ENCODE assay signal across 30 mouse cellular contexts in genomic region chr13:54094963-54095362, GRCm38 (mm10). TPM values are rescaled to one million over a fixed set of nuclear protein-coding genes. Genes with fewer than 3 reads are reported as not detected.
A peak's percentile ranks its signal among the peaks of the same experiment; 100 is the strongest.
DNase-seq lines count a peak whose midpoint lies in the region; ATAC-seq and TF ChIP-seq lines count a peak whose summit lies in the region.
"Had no signal": no experiment of that assay in that cellular context is flagged by ENCODE, and none has a peak within 500 bp of the region (broad histone marks: within the 10 kb centered on the region; RNA-seq: fewer than 3 reads in every experiment).

No protein-coding gene starts in this region.

- POLR2A ChIA-PET in Patski (lab: Charles Lee): no interaction called here

- dilution Hi-C loops in CH12.LX (cut with MboI; ENCODE audit: extremely low pct_ligation_motif_present, extremely low pct_unique_long_range_greater_than_20kb, low sequenced_read_pairs): no loop called here

- in situ Hi-C loops in CH12.LX (cut with MboI; ENCODE audit: low pct_ligation_motif_present, low pct_unique_long_range_greater_than_20kb, low sequenced_read_pairs): no loop called here
- in situ Hi-C loops in Patski (cut with MboI; ENCODE audit: low pct_unique_long_range_greater_than_20kb): no loop called here

- H3K4me3 ChIP-seq in hindbrain, embryonic 15.5 days: no peak overlapping the region
- no peak overlapping the region for H3K4me3 ChIP-seq in hindbrain, embryonic 12.5 days
- peak overlapping the region; percentile 68 for H3K4me3 ChIP-seq in megakaryocyte, embryonic 14.5 days (replicated peaks)
- no peak overlapping the region for H3K4me3 ChIP-seq in CH12.LX (replicated peaks in 1 of 3; ENCODE audit: low read depth in 2 of 3, low read length in 2 of 3, poor library complexity in 1 of 3)
- H3K4me3 ChIP-seq: forebrain, embryonic 13.5 days; gastrocnemius, adult 2 months; heart, adult 2 months; heart, embryonic 13.5 days; kidney, embryonic 15.5 days; liver, embryonic 12.5 days; stomach, embryonic 15.5 days had no signal

- H3K27me3 ChIP-seq in hindbrain, embryonic 15.5 days: no peaks in the 10 kb centered on the region
- H3K27me3 ChIP-seq in hindbrain, embryonic 12.5 days: no peaks in the 10 kb centered on the region
- no peaks in the 10 kb centered on the region for H3K27me3 ChIP-seq in megakaryocyte, embryonic 14.5 days (replicated peaks)
- H3K27me3 ChIP-seq in CH12.LX (replicated peaks) (no peaks in the 10 kb centered on the region), Patski (no peaks in the 10 kb centered on the region)
- H3K27me3 ChIP-seq: forebrain, embryonic 13.5 days; heart, embryonic 13.5 days; kidney, embryonic 15.5 days; liver, embryonic 12.5 days; stomach, embryonic 15.5 days had no signal

- H3K9ac ChIP-seq in hindbrain, embryonic 15.5 days: no peak overlapping the region
- no peak overlapping the region for H3K9ac ChIP-seq in hindbrain, embryonic 12.5 days
- no peak overlapping the region for H3K9ac ChIP-seq in CH12.LX (ENCODE audit: insufficient read depth, low read depth)
- H3K9ac ChIP-seq: forebrain, embryonic 13.5 days; heart, embryonic 13.5 days; kidney, embryonic 15.5 days; liver, embryonic 12.5 days; liver, postnatal 0 days; stomach, embryonic 15.5 days had no signal

- TF ChIP-seq EP300 in CH12.LX (IDR thresholded peaks at IDR 0.05; ENCODE audit: low read length): no peak

- no peak for ATAC-seq in hindbrain, embryonic 15.5 days (ENCODE audit: low FRiP score, low read depth)
- no peak for ATAC-seq in hindbrain, embryonic 12.5 days (ENCODE audit: low FRiP score)
- no peak for ATAC-seq in megakaryocyte, adult 5-6 weeks (ENCODE audit: poor library complexity, severe bottlenecking)
- peak; percentile 36 for ATAC-seq in Patski
- ATAC-seq: forebrain, embryonic 13.5 days; liver, embryonic 12.5 days; liver, postnatal 0 days had no signal

- H3K4me1 ChIP-seq in hindbrain, embryonic 15.5 days (replicated peaks): 0 out of 2 replicates have a peak, but pooled peaks cover 2% of the 10 kb centered on the region
- no peaks in the 10 kb centered on the region for H3K4me1 ChIP-seq in hindbrain, embryonic 12.5 days
- peaks cover 70% of the 10 kb centered on the region for H3K4me1 ChIP-seq in megakaryocyte, embryonic 14.5 days
- peaks cover 3 to 28% of the 10 kb centered on the region in 2 experiments; a peak in 2 of 4 replicates for H3K4me1 ChIP-seq in CH12.LX (ENCODE audit: control insufficient read depth in 1 of 2, insufficient read depth in 2 of 2)
- H3K4me1 ChIP-seq: forebrain, embryonic 13.5 days; kidney, embryonic 15.5 days; liver, embryonic 12.5 days; stomach, embryonic 15.5 days had no signal

- CTCF ChIA-PET in Patski (lab: Charles Lee): interaction anchor here (2.0 kb wide), 1 partner anchor 22 kb away, joined by 4 read pairs; no protein-coding TSS in a partner anchor

- TF ChIP-seq RAD21 in CH12.LX (IDR thresholded peaks at IDR 0.05; ENCODE audit: low read depth, low read length): no peak

- WGBS in hindbrain, embryonic 15.5 days: 62% methylated on average over 6 of the region's 6 CpGs
- WGBS in hindbrain, embryonic 12.5 days: 81% methylated on average over 6 of the region's 6 CpGs

- no peak for TF ChIP-seq POLR2A in CH12.LX (IDR thresholded peaks at IDR 0.05; ENCODE audit: low read depth, low read length)

- H3K9me3 ChIP-seq in hindbrain, embryonic 15.5 days: no peaks in the 10 kb centered on the region
- H3K9me3 ChIP-seq in hindbrain, embryonic 12.5 days (replicated peaks): no peaks in the 10 kb centered on the region
- no peaks in the 10 kb centered on the region for H3K9me3 ChIP-seq in megakaryocyte, embryonic 14.5 days
- H3K9me3 ChIP-seq in CH12.LX (replicated peaks; ENCODE audit: low read length): no peaks in the 10 kb centered on the region
- H3K9me3 ChIP-seq: forebrain, embryonic 13.5 days; G1E; heart, embryonic 13.5 days; kidney, embryonic 15.5 days; liver, embryonic 12.5 days; stomach, embryonic 15.5 days had no signal

- no peaks in the 10 kb centered on the region; the same call in 1 of the 2 replicates for H3K79me2 ChIP-seq in CH12.LX (replicated peaks; ENCODE audit: control insufficient read depth, extremely low read depth, insufficient read depth, poor library complexity, severe bottlenecking)

- H3K36me3 ChIP-seq in hindbrain, embryonic 15.5 days: peaks cover 42% of the 10 kb centered on the region
- H3K36me3 ChIP-seq in hindbrain, embryonic 12.5 days: peaks cover 75% of the 10 kb centered on the region
- H3K36me3 ChIP-seq in megakaryocyte, embryonic 14.5 days (replicated peaks; ENCODE audit: low read length): peaks cover 99% of the 10 kb centered on the region
- peaks cover 77 to 99% of the 10 kb centered on the region in 2 experiments for H3K36me3 ChIP-seq in CH12.LX (replicated peaks in 1 of 2; ENCODE audit: control insufficient read depth in 1 of 2, insufficient read depth in 1 of 2, low read length in 1 of 2)

- no peak for TF ChIP-seq CTCF in CH12.LX (conservative IDR thresholded peaks at IDR 0.05 in 1 of 2, IDR thresholded peaks at IDR 0.05 in 1 of 2; ENCODE audit: low read depth in 2 of 2, low read length in 2 of 2)
- TF ChIP-seq CTCF in Patski (IDR thresholded peaks at IDR 0.05): no peak

- no peak overlapping the region for H3K4me2 ChIP-seq in hindbrain, embryonic 15.5 days
- no peak overlapping the region for H3K4me2 ChIP-seq in hindbrain, embryonic 12.5 days (replicated peaks)
- no peak overlapping the region for H3K4me2 ChIP-seq in CH12.LX (ENCODE audit: insufficient read depth, low read depth, poor library complexity, severe bottlenecking)
- H3K4me2 ChIP-seq: forebrain, embryonic 13.5 days; heart, embryonic 13.5 days; kidney, embryonic 15.5 days; liver, embryonic 12.5 days; stomach, embryonic 15.5 days had no signal

- no peak for DNase-seq in CH12.LX (ENCODE audit: extremely low read depth)
- no peak for DNase-seq in Patski (ENCODE audit: low read depth, low spot score)
- DNase-seq in urinary bladder, postnatal 14 days (ENCODE audit: low spot score): no peak
- DNase-seq: adrenal gland, postnatal 14 days; B cell, adult 2 months; cerebellum, adult 11 months; cerebellum, adult 9-10 months; cerebellum, postnatal 36 days; gastrocnemius, adult 2 months; gastrocnemius, postnatal 36 days; heart, adult 2 months; heart, postnatal 36 days; kidney, adult 11 months; kidney, postnatal 36 days; layer of hippocampus, postnatal 36 days; liver, postnatal 0 days; lung, postnatal 36 days; right cerebral cortex, postnatal 25 days; thymus, postnatal 14 days had no signal

- H3K27ac ChIP-seq in hindbrain, embryonic 15.5 days (replicated peaks): peak overlapping the region; percentile 32; the same call in 1 of the 2 replicates
- H3K27ac ChIP-seq in hindbrain, embryonic 12.5 days: no peak overlapping the region
- H3K27ac ChIP-seq in CH12.LX (ENCODE audit: insufficient read depth, low read depth): no peak overlapping the region
- H3K27ac ChIP-seq: forebrain, embryonic 13.5 days; gastrocnemius, adult 2 months; heart, adult 2 months; heart, embryonic 13.5 days; kidney, embryonic 15.5 days; liver, embryonic 12.5 days; stomach, embryonic 15.5 days had no signal

TF ChIP-seq in CH12.LX, 34 proteins besides CTCF, POLR2A, EP300 and RAD21:
- TF ChIP-seq CHD1 (IDR thresholded peaks at IDR 0.05; ENCODE audit: low read depth, low read length) (no peak), JUND (conservative IDR thresholded peaks at IDR 0.05; ENCODE audit: low read depth, low read length) (no peak), MAX (IDR thresholded peaks at IDR 0.05; ENCODE audit: low read length) (no peak), MAZ (IDR thresholded peaks at IDR 0.05; ENCODE audit: low read depth, low read length) (no peak), USF1 (IDR thresholded peaks at IDR 0.05; ENCODE audit: low read depth, low read length) (peak; percentile 42), MEF2A (IDR thresholded peaks at IDR 0.05; ENCODE audit: borderline replicate concordance, low read depth, low read length) (no peak), USF2 (conservative IDR thresholded peaks at IDR 0.05; ENCODE audit: low read depth, low read length) (peak; percentile 51; the same call in 1 of the 2 replicates)

RNA-seq across cellular contexts. Expression of gene Sfxn1, which starts 23.3 kb away (rescaled TPM):
- polyA plus RNA-seq in hindbrain, embryonic 15.5 days (2015; fragmentation: Nextera tagmentation; extraction: Ambion mirVana): 85.1 and 89.1 TPM in 2 replicates
- 71.1 and 72.6 TPM in 2 replicates for polyA plus RNA-seq in hindbrain, embryonic 12.5 days (2016; fragmentation: Nextera tagmentation; extraction: Ambion mirVana)
- 4.1 and 14.0 TPM in 2 replicates for polyA plus RNA-seq in megakaryocyte, embryonic 14.5 days (2012; ENCODE audit: insufficient read depth, low replicate concordance)
- 41.1 and 41.5 TPM in 2 replicates for total RNA-seq in megakaryocyte, adult 5-6 weeks (2015)
- 25.2 and 30.4 TPM in 2 replicates for total RNA-seq in megakaryocyte, adult 5-6 weeks (2017)
- total RNA-seq in CH12.LX (2012; rRNA removed): 71.7 and 84.1 TPM in 2 replicates
- 97.1 and 98.0 TPM in 2 replicates for total RNA-seq in CH12.LX (2014; rRNA removed)
- 118 and 147 TPM in 2 replicates for polyA plus RNA-seq in CH12.LX (2012; ENCODE audit: insufficient read length, low read depth)
- polyA plus RNA-seq in Patski (2021): 157 TPM

RNA-seq across cellular contexts. Expression of gene Drd1, which starts 39.5 kb away (rescaled TPM):
- polyA plus RNA-seq in hindbrain, embryonic 15.5 days (2015; fragmentation: Nextera tagmentation; extraction: Ambion mirVana): 1.2 and 2.6 TPM in 2 replicates
- 1.4 and 1.9 TPM in 2 replicates for polyA plus RNA-seq in hindbrain, embryonic 12.5 days (2016; fragmentation: Nextera tagmentation; extraction: Ambion mirVana)
- polyA plus RNA-seq in megakaryocyte, embryonic 14.5 days (2012; ENCODE audit: insufficient read depth, low replicate concordance): not detected in 2 replicates
- total RNA-seq in megakaryocyte, adult 5-6 weeks (2015): not detected in 2 replicates
- not detected in 2 replicates for total RNA-seq in megakaryocyte, adult 5-6 weeks (2017)
- total RNA-seq in CH12.LX (2012; rRNA removed) (not detected in 2 replicates), CH12.LX (2014; rRNA removed) (not detected in 2 replicates)
- polyA plus RNA-seq in CH12.LX (2012; ENCODE audit: insufficient read length, low read depth) (not detected in 2 replicates), Patski (2021) (0.44 TPM)
- total RNA-seq: gastrocnemius, postnatal 36 days; neutrophil, adult 5-6 weeks had no signal
- polyA plus RNA-seq: G1E; liver, embryonic 12.5 days; liver, postnatal 0 days had no signal
